9 mouse cellular contexts compared by ENCODE assay signal in genomic region chr1:37696918-37697317, GRCm38 (mm10). TPM values are rescaled to one million over a fixed set of nuclear protein-coding genes. Genes with fewer than 3 reads are reported as not detected.
DNase-seq lines count a peak whose midpoint lies in the region; ATAC-seq and TF ChIP-seq lines count a peak whose summit lies in the region.
"Had no signal": no experiment of that assay in that cellular context is flagged by ENCODE, and none has a peak within 500 bp of the region (broad histone marks: within the 10 kb centered on the region; RNA-seq: fewer than 3 reads in every experiment).

No protein-coding gene starts in this region.

- no peak overlapping the region for H3K4me2 ChIP-seq in heart, postnatal 0 days (ENCODE audit: low read depth, low read length)
- no peak overlapping the region for H3K4me2 ChIP-seq in liver, embryonic 11.5 days
- H3K4me2 ChIP-seq: liver, embryonic 15.5 days had no signal

- no peak overlapping the region for H3K9ac ChIP-seq in heart, postnatal 0 days (replicated peaks; ENCODE audit: low read depth, low read length)
- H3K9ac ChIP-seq in liver, embryonic 11.5 days (ENCODE audit: low read depth, low read length): no peak overlapping the region
- H3K9ac ChIP-seq: liver, embryonic 15.5 days had no signal

- H3K27me3 ChIP-seq in heart, postnatal 0 days (ENCODE audit: control insufficient read depth, insufficient read depth, low read length): no peaks in the 10 kb centered on the region
- H3K27me3 ChIP-seq in liver, embryonic 11.5 days (replicated peaks; ENCODE audit: control insufficient read depth, insufficient read depth, low read length): no peaks in the 10 kb centered on the region
- H3K27me3 ChIP-seq: liver, embryonic 15.5 days had no signal

- no peak overlapping the region for H3K4me3 ChIP-seq in heart, postnatal 0 days (ENCODE audit: low read depth, low read length)
- no peak overlapping the region for H3K4me3 ChIP-seq in liver, embryonic 11.5 days (ENCODE audit: low read depth, low read length)
- H3K4me3 ChIP-seq: liver, embryonic 15.5 days had no signal

- no peaks in the 10 kb centered on the region for H3K36me3 ChIP-seq in heart, postnatal 0 days (replicated peaks; ENCODE audit: control insufficient read depth, insufficient read depth, low read length)
- H3K36me3 ChIP-seq in liver, embryonic 11.5 days (ENCODE audit: control insufficient read depth, insufficient read depth, low read length): no peaks in the 10 kb centered on the region
- H3K36me3 ChIP-seq: liver, embryonic 15.5 days had no signal

- whole genome bisulfite sequencing in heart, postnatal 0 days: 34% methylated on average over 3 of the region's 3 CpGs
- 78% methylated on average over 3 of the region's 3 CpGs for WGBS in liver, embryonic 11.5 days

- no peak for DNase-seq in heart, postnatal 0 days (ENCODE audit: low spot score)
- DNase-seq in heart, adult 8-10 months (ENCODE audit: low spot score): no peak
- DNase-seq in adrenal gland, postnatal 36 days: peak; percentile 38 to 43
- DNase-seq in layer of hippocampus, adult 9-11 months: peak; percentile 84
- peak; percentile 72 for DNase-seq in right cerebral cortex, postnatal 14 days
- no peak for DNase-seq in yolk sac, embryonic 10.5 days (ENCODE audit: low spot score)
- no peak for DNase-seq in urinary bladder, adult 2 months (ENCODE audit: low spot score)
- DNase-seq in liver, embryonic 11.5 days (ENCODE audit: low spot score): no peak

- H3K9me3 ChIP-seq in heart, postnatal 0 days (replicated peaks; ENCODE audit: control insufficient read depth, low read length): no peaks in the 10 kb centered on the region
- H3K9me3 ChIP-seq in liver, embryonic 11.5 days (ENCODE audit: control insufficient read depth, low read length): no peaks in the 10 kb centered on the region
- H3K9me3 ChIP-seq: liver, embryonic 15.5 days had no signal

- TF ChIP-seq CTCF in heart, postnatal 0 days (IDR thresholded peaks at IDR 0.05; ENCODE audit: low read depth): no peak

- no peak for TF ChIP-seq EP300 in heart, postnatal 0 days (IDR thresholded peaks at IDR 0.05; ENCODE audit: low read depth)

- peaks cover 24% of the 10 kb centered on the region for H3K4me1 ChIP-seq in heart, postnatal 0 days (ENCODE audit: control insufficient read depth, insufficient read depth)
- H3K4me1 ChIP-seq in liver, embryonic 11.5 days (replicated peaks; ENCODE audit: control insufficient read depth, insufficient read depth, low read length): no peaks in the 10 kb centered on the region
- H3K4me1 ChIP-seq: liver, embryonic 15.5 days had no signal

- H3K27ac ChIP-seq in heart, postnatal 0 days (ENCODE audit: low read depth): no peak overlapping the region
- no peak overlapping the region for H3K27ac ChIP-seq in liver, embryonic 11.5 days (ENCODE audit: low read depth, low read length)
- H3K27ac ChIP-seq: liver, embryonic 15.5 days had no signal

- peak; percentile 53 for ATAC-seq in heart, postnatal 0 days (ENCODE audit: insufficient read depth, low read depth)
- no peak for ATAC-seq in liver, embryonic 11.5 days (replicated peaks; ENCODE audit: low FRiP score)

RNA-seq across cellular contexts. Expression of gene 2010300C02Rik, which starts 23.0 kb away (rescaled TPM):
- total RNA-seq in heart, postnatal 0 days (2014; rRNA removed; ENCODE audit: low replicate concordance): 0.46 and 2.3 TPM in 2 replicates
- 0.95 and 1.0 TPM in 2 replicates for polyA plus RNA-seq in heart, postnatal 0 days (2015; fragmentation: Nextera tagmentation; extraction: Ambion mirVana)
- 1 to 10 TPM; 1.1 to 3.0 (median 2.0) TPM for total RNA-seq in heart, adult 8-10 months (2022)
- total RNA-seq in adrenal gland, postnatal 36 days (2021): 1 to 10 TPM; 2.3 to 2.4 TPM
- polyA plus RNA-seq in urinary bladder, adult 2 months (2012; rRNA removed): 3.7 and 4.0 TPM in 2 replicates
- polyA plus RNA-seq in liver, embryonic 11.5 days (2014; fragmentation: Nextera tagmentation; extraction: Ambion mirVana): 0.58 and 0.69 TPM in 2 replicates

Comparison
In these comparisons a context has a peak if more than half of its experiments do, and no peak if none do; other contexts are left out.
1. DNase-seq: peak in adrenal gland, postnatal 36 days (2 of 2), layer of hippocampus, adult 9-11 months (single experiment) and right cerebral cortex, postnatal 14 days (single experiment); none in heart, postnatal 0 days (single experiment), heart, adult 8-10 months (single experiment), yolk sac, embryonic 10.5 days (single experiment), urinary bladder, adult 2 months (single experiment) and liver, embryonic 11.5 days (single experiment).